Mouse (Mus musculus): ENCODE measurements around the gene Pde1c. TPM values are rescaled to one million over a fixed set of nuclear protein-coding genes. Genes with fewer than 3 reads are reported as not detected.

Gene Pde1c
- polyA plus RNA-seq, 1 experiment from 2014 or later, result 0.26 TPM

GRCm38 (mm10) chr6:56389178-56389577 is 179.7 kb downstream of the Pde1c start:
- H3K4me3 ChIP-seq (ENCODE audit: low read depth, low read length), result no peak overlapping the region
- no peaks in the 10 kb centered on the region for H3K27me3 ChIP-seq (replicated peaks; ENCODE audit: insufficient read depth, low read length)
- no peak overlapping the region for H3K27ac ChIP-seq (ENCODE audit: low read length)
- no peaks in the 10 kb centered on the region for H3K9me3 ChIP-seq (ENCODE audit: low read length)
- TF ChIP-seq CTCF (IDR thresholded peaks at IDR 0.05), result no peak
- H3K9ac ChIP-seq (replicated peaks; ENCODE audit: low read depth), result no peak overlapping the region
- DNase-seq (ENCODE audit: low spot score), result no peak
- 82% methylated on average over 5 of the region's 5 CpGs for whole genome bisulfite sequencing
- H3K4me1 ChIP-seq (ENCODE audit: insufficient read depth, low read depth, low read length), result no peaks in the 10 kb centered on the region
- ATAC-seq, result no peak
- H3K36me3 ChIP-seq (ENCODE audit: insufficient read depth, low read length), result no peaks in the 10 kb centered on the region
- no peak overlapping the region for H3K4me2 ChIP-seq (replicated peaks; ENCODE audit: low read depth, low read length)

GRCm38 (mm10) chr6:56376359-56376758 is 192.5 kb downstream of the Pde1c start:
- no peaks in the 10 kb centered on the region for H3K27me3 ChIP-seq (replicated peaks; ENCODE audit: insufficient read depth, low read length)
- no peaks in the 10 kb centered on the region for H3K4me1 ChIP-seq (ENCODE audit: insufficient read depth, low read depth, low read length)
- H3K4me2 ChIP-seq (replicated peaks; ENCODE audit: low read depth, low read length), result no peak overlapping the region
- WGBS, result 93% methylated on average over 3 of the region's 3 CpGs
- no peak for TF ChIP-seq EP300 (IDR thresholded peaks at IDR 0.05)
- DNase-seq (ENCODE audit: low spot score) (no peak), ATAC-seq (no peak)
- H3K27ac ChIP-seq (ENCODE audit: low read length), result no peak overlapping the region
- H3K9ac ChIP-seq (replicated peaks; ENCODE audit: low read depth), result no peak overlapping the region
- no peaks in the 10 kb centered on the region for H3K9me3 ChIP-seq (ENCODE audit: low read length)
- no peaks in the 10 kb centered on the region for H3K36me3 ChIP-seq (ENCODE audit: insufficient read depth, low read length)
- no peak overlapping the region for H3K4me3 ChIP-seq (ENCODE audit: low read depth, low read length)

- TF ChIP-seq EP300 (IDR thresholded peaks at IDR 0.05) (no peak), CTCF (IDR thresholded peaks at IDR 0.05) (no peak)
- 86% methylated on average over 5 of the region's 5 CpGs for WGBS
- ATAC-seq (no peak), DNase-seq (ENCODE audit: low spot score) (no peak)
- no peak overlapping the region for H3K27ac ChIP-seq (ENCODE audit: low read length)
- H3K4me3 ChIP-seq (ENCODE audit: low read depth, low read length), result no peak overlapping the region
- no peaks in the 10 kb centered on the region for H3K36me3 ChIP-seq (ENCODE audit: insufficient read depth, low read length)
- H3K4me2 ChIP-seq (replicated peaks; ENCODE audit: low read depth, low read length), result no peak overlapping the region
- H3K27me3 ChIP-seq (replicated peaks; ENCODE audit: insufficient read depth, low read length), result no peaks in the 10 kb centered on the region
- H3K4me1 ChIP-seq (ENCODE audit: insufficient read depth, low read depth, low read length), result no peaks in the 10 kb centered on the region
- H3K9ac ChIP-seq (replicated peaks; ENCODE audit: low read depth), result no peak overlapping the region
- H3K9me3 ChIP-seq (ENCODE audit: low read length), result no peaks in the 10 kb centered on the region
Observed at GRCm38 (mm10) chr6:56374180-56374579, 194.7 kb downstream of the Pde1c start.

GRCm38 (mm10) chr6:56373753-56374152 is 195.2 kb downstream of the Pde1c start:
- DNase-seq (ENCODE audit: low spot score), result no peak
- H3K4me2 ChIP-seq (replicated peaks; ENCODE audit: low read depth, low read length), result no peak overlapping the region
- no peaks in the 10 kb centered on the region for H3K27me3 ChIP-seq (replicated peaks; ENCODE audit: insufficient read depth, low read length)
- H3K36me3 ChIP-seq (ENCODE audit: insufficient read depth, low read length), result no peaks in the 10 kb centered on the region
- H3K9me3 ChIP-seq (ENCODE audit: low read length), result no peaks in the 10 kb centered on the region
- no peak overlapping the region for H3K27ac ChIP-seq (ENCODE audit: low read length)
- WGBS, result 88% methylated on average over 3 of the region's 3 CpGs
- no peak overlapping the region for H3K4me3 ChIP-seq (ENCODE audit: low read depth, low read length)
- no peak overlapping the region for H3K9ac ChIP-seq (replicated peaks; ENCODE audit: low read depth)
- ATAC-seq, result no peak
- TF ChIP-seq EP300 (IDR thresholded peaks at IDR 0.05) (no peak), CTCF (IDR thresholded peaks at IDR 0.05) (no peak)
- H3K4me1 ChIP-seq (ENCODE audit: insufficient read depth, low read depth, low read length), result no peaks in the 10 kb centered on the region

GRCm38 (mm10) chr6:56373046-56373751 is 195.7 kb downstream of the Pde1c start:
- H3K4me2 ChIP-seq (replicated peaks; ENCODE audit: low read depth, low read length), result no peak overlapping the region
- no peaks in the 10 kb centered on the region for H3K27me3 ChIP-seq (replicated peaks; ENCODE audit: insufficient read depth, low read length)
- H3K4me3 ChIP-seq (ENCODE audit: low read depth, low read length), result no peak overlapping the region
- H3K9ac ChIP-seq (replicated peaks; ENCODE audit: low read depth), result no peak overlapping the region
- 26% methylated on average over 10 of the region's 10 CpGs for WGBS
- ATAC-seq, result no peak
- TF ChIP-seq CTCF (IDR thresholded peaks at IDR 0.05), result no peak
- no peak for TF ChIP-seq EP300 (IDR thresholded peaks at IDR 0.05)
- no peaks in the 10 kb centered on the region for H3K36me3 ChIP-seq (ENCODE audit: insufficient read depth, low read length)
- H3K9me3 ChIP-seq (ENCODE audit: low read length), result no peaks in the 10 kb centered on the region
- H3K4me1 ChIP-seq (ENCODE audit: insufficient read depth, low read depth, low read length), result no peaks in the 10 kb centered on the region
- no peak overlapping the region for H3K27ac ChIP-seq (ENCODE audit: low read length)
- DNase-seq (ENCODE audit: low spot score), result peak; percentile 44

GRCm38 (mm10) chr6:56369462-56369861 is 199.4 kb downstream of the Pde1c start:
- 83% methylated on average over 13 of the region's 13 CpGs for WGBS
- Histone ChIP-seq H3K4me1 (ENCODE audit: insufficient read depth, low read depth, low read length) (no peaks in the 10 kb centered on the region), H3K9ac (replicated peaks; ENCODE audit: low read depth) (no peak overlapping the region), H3K27ac (ENCODE audit: low read length) (no peak overlapping the region), H3K36me3 (ENCODE audit: insufficient read depth, low read length) (no peaks in the 10 kb centered on the region), H3K27me3 (replicated peaks; ENCODE audit: insufficient read depth, low read length) (no peaks in the 10 kb centered on the region), H3K4me2 (replicated peaks; ENCODE audit: low read depth, low read length) (no peak overlapping the region), H3K9me3 (ENCODE audit: low read length) (no peaks in the 10 kb centered on the region), H3K4me3 (ENCODE audit: low read depth, low read length) (no peak overlapping the region)
- no peak for TF ChIP-seq CTCF (IDR thresholded peaks at IDR 0.05)
- no peak for TF ChIP-seq EP300 (IDR thresholded peaks at IDR 0.05)
- ATAC-seq (no peak), DNase-seq (ENCODE audit: low spot score) (no peak)

- 39% methylated on average over 1 of the region's 1 CpGs for WGBS
- DNase-seq (ENCODE audit: low spot score), result no peak
- Histone ChIP-seq H3K4me3 (ENCODE audit: low read depth, low read length) (no peak overlapping the region), H3K36me3 (ENCODE audit: insufficient read depth, low read length) (no peaks in the 10 kb centered on the region), H3K4me1 (ENCODE audit: insufficient read depth, low read depth, low read length) (no peaks in the 10 kb centered on the region), H3K27me3 (replicated peaks; ENCODE audit: insufficient read depth, low read length) (no peaks in the 10 kb centered on the region), H3K9me3 (ENCODE audit: low read length) (no peaks in the 10 kb centered on the region), H3K4me2 (replicated peaks; ENCODE audit: low read depth, low read length) (no peak overlapping the region), H3K27ac (ENCODE audit: low read length) (no peak overlapping the region), H3K9ac (replicated peaks; ENCODE audit: low read depth) (no peak overlapping the region)
- TF ChIP-seq EP300 (IDR thresholded peaks at IDR 0.05) (no peak), CTCF (IDR thresholded peaks at IDR 0.05) (no peak)
- ATAC-seq, result no peak
Observed at GRCm38 (mm10) chr6:56368116-56368515, 200.8 kb downstream of the Pde1c start.

Data from lung, postnatal 0 days (tissue).